Mouse (Mus musculus) lung, embryonic 14.5 days (tissue): Measurements from ENCODE around the gene Armc9. TPM values are rescaled to one million over a fixed set of nuclear protein-coding genes. Genes with fewer than 3 reads are reported as not detected.

Experiments used
- ATAC-seq: fragments of 200-750 bp; cut with Nextera tagmentation; 2 replicates; pipeline ENCODE4 v1.8.0; 2017; ENCODE audit warnings: mild to moderate bottlenecking, moderate TSS enrichment, moderate library complexity; ENCODE audit not compliant: insufficient read depth
- DNase-seq: peaks from one replicate; pipeline ENCODE4 v3.0.0-alpha.2; 2015
- H3K27ac ChIP-seq: fragments of 300-500 bp; sonication (generic); 2 replicates; pipeline ENCODE4 v1.5.1; 2014; ENCODE audit warnings: low read depth, mild to moderate bottlenecking, moderate library complexity
- H3K27me3 ChIP-seq: fragments of 300-500 bp; sonication (generic); 2 replicates; pipeline ENCODE4 v1.6.1; 2014; ENCODE audit warnings: low read length, control low read depth; ENCODE audit not compliant: insufficient read depth
- H3K36me3 ChIP-seq: fragments of 300-500 bp; sonication (generic); 2 replicates; pipeline ENCODE4 v1.6.1; 2014; ENCODE audit warnings: control low read depth; ENCODE audit not compliant: insufficient read depth
- H3K4me1 ChIP-seq: fragments of 300-500 bp; sonication (generic); 2 replicates; pipeline ENCODE4 v1.6.1; 2014; ENCODE audit warnings: antibody characterized with exemption, control low read depth; ENCODE audit not compliant: insufficient read depth
- H3K4me2 ChIP-seq: fragments of 300-500 bp; sonication (generic); 2 replicates; pipeline ENCODE4 v1.6.1; 2014; ENCODE audit warnings: mild to moderate bottlenecking
- H3K4me3 ChIP-seq: fragments of 300-500 bp; sonication (generic); 2 replicates; pipeline ENCODE4 v1.5.1; 2014; ENCODE audit warnings: low read depth, low read length
- H3K9ac ChIP-seq: fragments of 300-500 bp; sonication (generic); 2 replicates; pipeline ENCODE4 v1.6.1; 2014
- H3K9me3 ChIP-seq: fragments of 300-500 bp; sonication (generic); 2 replicates; pipeline ENCODE4 v1.6.1; 2016; ENCODE audit warnings: low read depth, low read length, control low read depth
- CTCF ChIP-seq: IDR thresholded peaks from 2 replicates; pipeline ENCODE4 v1.5.1; 2016; ENCODE audit warnings: antibody characterized with exemption, low read depth
- WGBS: fragments of 180-500 bp; shearing (Covaris S2); extraction: QIAGEN DNeasy Blood & Tissue Kit; methylation state at CpG from one replicate; pipeline ENCODE4 v1.1.7; 2014; 5-methylcytosine and 5-hydroxymethylcytosine counted together
- polyA plus RNA-seq: library from polyadenylated mRNA; unstranded; fragments of >200 nt; fragmentation: Nextera tagmentation; extraction: Ambion mirVana; gene quantifications from 2 replicates; pipeline ENCODE4 v1.2.1, GENCODE M21; 2014

Gene Armc9
- polyA plus RNA-seq, 1 experiment from 2014 or later = 28.2 TPM

- no peak overlapping the region for H3K9ac ChIP-seq
- 61% methylated on average over 4 of the region's 4 CpGs for WGBS
- no peak overlapping the region for H3K4me3 ChIP-seq
- H3K27ac ChIP-seq = no peak overlapping the region
- TF ChIP-seq CTCF = no peak
- no peak overlapping the region for H3K4me2 ChIP-seq
- ATAC-seq = no peak
- no peak for DNase-seq
- no peaks in the 10 kb centered on the region for H3K36me3 ChIP-seq
- H3K4me1 ChIP-seq = no peaks in the 10 kb centered on the region
- H3K27me3 ChIP-seq = no peaks in the 10 kb centered on the region
- H3K9me3 ChIP-seq = no peaks in the 10 kb centered on the region
These were observed 101.7 kb downstream of the Armc9 start for GRCm38 (mm10) chr1:86256311-86256710.

DNA sequence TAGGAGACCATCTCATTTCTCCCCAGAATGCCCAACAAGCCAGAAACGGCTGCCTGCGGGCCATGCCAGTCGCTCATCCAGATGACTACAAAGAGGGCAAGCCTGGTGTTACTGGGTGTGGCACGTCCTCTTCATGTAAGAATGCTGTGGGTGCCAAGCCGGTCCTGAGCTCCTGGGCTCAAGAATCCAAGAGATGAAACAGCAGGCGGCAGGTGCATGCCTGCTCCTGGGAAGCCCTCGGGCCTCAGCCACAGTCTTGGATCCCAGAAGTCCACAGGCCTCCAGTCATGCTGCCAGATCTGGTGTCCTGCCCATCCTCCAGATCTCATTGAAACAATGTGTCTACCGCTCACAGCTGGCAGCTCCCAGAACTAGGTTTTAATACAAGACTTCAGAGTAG, 102.6 kb downstream of the Armc9 start:
- no peak for ATAC-seq

DNA sequence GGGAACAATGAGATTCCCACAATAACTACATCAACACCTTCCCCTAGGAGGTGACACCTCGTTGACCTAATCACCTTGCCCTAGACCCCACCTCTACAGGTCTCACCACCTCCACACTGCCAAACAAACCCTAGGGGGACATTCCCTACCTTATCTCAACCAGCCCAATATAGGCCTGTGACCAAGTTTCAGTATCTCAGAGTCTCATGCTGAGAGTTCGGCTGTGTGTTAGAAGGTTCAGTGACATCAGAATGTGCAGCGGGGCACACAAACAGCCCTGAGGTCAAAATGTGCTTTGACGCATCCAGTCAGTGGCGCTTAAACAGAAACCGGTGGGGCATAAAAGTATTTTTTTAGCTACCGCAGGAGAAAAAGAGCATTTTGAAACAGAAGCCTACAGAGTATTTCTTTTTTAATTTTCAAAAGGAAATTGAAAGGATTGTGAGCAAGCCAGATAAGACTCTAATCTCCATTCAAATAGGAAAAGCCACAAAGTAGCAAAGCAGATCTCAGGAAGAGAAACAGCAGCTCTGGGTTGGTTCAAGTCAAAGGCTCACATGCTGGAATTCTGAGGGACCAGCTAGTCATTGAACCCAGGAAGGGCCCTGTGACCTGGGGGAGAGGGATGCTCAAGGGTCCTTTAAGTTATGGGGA, 103.7 kb downstream of the Armc9 start:
- Histone ChIP-seq H3K4me1 (no peaks in the 10 kb centered on the region), H3K4me3 (no peak overlapping the region), H3K27ac (no peak overlapping the region), H3K9me3 (no peaks in the 10 kb centered on the region), H3K4me2 (no peak overlapping the region), H3K27me3 (no peaks in the 10 kb centered on the region), H3K9ac (no peak overlapping the region), H3K36me3 (no peaks in the 10 kb centered on the region)
- TF ChIP-seq CTCF = no peak
- DNase-seq (no peak), ATAC-seq (no peak)
- 79% methylated on average over 7 of the region's 7 CpGs for WGBS

More for the DNA sequence above, 102.6 kb downstream of the Armc9 start:
- 84% methylated on average over 8 of the region's 8 CpGs for WGBS
- H3K27ac ChIP-seq = no peak overlapping the region
- no peak overlapping the region for H3K9ac ChIP-seq
- H3K4me1 ChIP-seq = no peaks in the 10 kb centered on the region
- H3K27me3 ChIP-seq = no peaks in the 10 kb centered on the region
- DNase-seq = no peak
- no peaks in the 10 kb centered on the region for H3K9me3 ChIP-seq
- H3K4me2 ChIP-seq = no peak overlapping the region
- H3K36me3 ChIP-seq = no peaks in the 10 kb centered on the region
- H3K4me3 ChIP-seq = no peak overlapping the region
- TF ChIP-seq CTCF = no peak

GRCm38 (mm10) chr1:86263564-86264339, 109.2 kb downstream of the Armc9 start:
- DNase-seq (peak; percentile 14), ATAC-seq (no peak)
- TF ChIP-seq CTCF = no peak
- no peaks in the 10 kb centered on the region for H3K4me1 ChIP-seq
- no peak overlapping the region for H3K4me3 ChIP-seq
- no peaks in the 10 kb centered on the region for H3K36me3 ChIP-seq
- H3K27me3 ChIP-seq = no peaks in the 10 kb centered on the region
- H3K9ac ChIP-seq = no peak overlapping the region
- no peak overlapping the region for H3K4me2 ChIP-seq
- 63% methylated on average over 7 of the region's 7 CpGs for WGBS
- H3K9me3 ChIP-seq = no peaks in the 10 kb centered on the region
- no peak overlapping the region for H3K27ac ChIP-seq

- no peak overlapping the region for H3K4me2 ChIP-seq
- WGBS = 24% methylated on average over 3 of the region's 3 CpGs
- ATAC-seq (no peak), DNase-seq (no peak)
- no peaks in the 10 kb centered on the region for H3K36me3 ChIP-seq
- no peak overlapping the region for H3K9ac ChIP-seq
- no peak for TF ChIP-seq CTCF
- no peak overlapping the region for H3K27ac ChIP-seq
- no peaks in the 10 kb centered on the region for H3K9me3 ChIP-seq
- H3K4me3 ChIP-seq = no peak overlapping the region
- H3K4me1 ChIP-seq = no peaks in the 10 kb centered on the region
- no peaks in the 10 kb centered on the region for H3K27me3 ChIP-seq
These were observed 110.5 kb downstream of the Armc9 start for GRCm38 (mm10) chr1:86265060-86265459.

GRCm38 (mm10) chr1:86268492-86269189, 114.1 kb downstream of the Armc9 start:
- no peak overlapping the region for H3K27ac ChIP-seq
- H3K27me3 ChIP-seq = no peaks in the 10 kb centered on the region
- H3K4me2 ChIP-seq = no peak overlapping the region
- no peak for TF ChIP-seq CTCF
- no peaks in the 10 kb centered on the region for H3K36me3 ChIP-seq
- H3K4me3 ChIP-seq = no peak overlapping the region
- DNase-seq (no peak), ATAC-seq (no peak)
- no peaks in the 10 kb centered on the region for H3K4me1 ChIP-seq
- 79% methylated on average over 9 of the region's 9 CpGs for WGBS
- no peaks in the 10 kb centered on the region for H3K9me3 ChIP-seq
- H3K9ac ChIP-seq = no peak overlapping the region

DNA sequence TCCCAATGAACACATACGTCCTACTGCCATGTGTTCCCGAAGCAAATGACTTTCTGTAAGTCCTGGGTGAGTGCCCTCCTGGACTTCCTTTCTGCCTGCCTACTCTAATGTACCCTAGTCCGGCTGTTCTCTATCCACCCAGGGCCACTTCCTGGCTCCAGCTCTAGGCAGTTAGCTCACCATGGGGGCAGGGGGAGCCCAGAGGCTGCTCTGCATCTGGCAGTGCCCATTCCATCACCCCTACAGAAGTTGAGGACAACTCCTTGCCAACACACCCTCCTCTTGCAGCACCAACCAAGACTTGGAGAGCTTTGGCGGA, 114.6 kb downstream of the Armc9 start:
- Histone ChIP-seq H3K4me2 (no peak overlapping the region), H3K9me3 (no peaks in the 10 kb centered on the region), H3K4me3 (no peak overlapping the region), H3K36me3 (no peaks in the 10 kb centered on the region), H3K27me3 (no peaks in the 10 kb centered on the region), H3K27ac (no peak overlapping the region), H3K4me1 (no peaks in the 10 kb centered on the region), H3K9ac (no peak overlapping the region)
- 74% methylated on average over 4 of the region's 4 CpGs for WGBS
- no peak for DNase-seq
- ATAC-seq = no peak
- TF ChIP-seq CTCF = no peak
